Mouse (Mus musculus): ENCODE measurements around the gene Psd4.

GRCm38 (mm10) chr2:24347926-24348325 is 19.5 kb upstream of the Psd4 start:
- no peak for TF ChIP-seq POLR2A (IDR thresholded peaks at IDR 0.05; ENCODE audit: borderline replicate concordance, extremely low read depth, insufficient read depth, insufficient read length, poor library complexity, severe bottlenecking)
- no peak for TF ChIP-seq CTCF (IDR thresholded peaks at IDR 0.05; ENCODE audit: borderline replicate concordance, extremely low read depth, insufficient read depth, insufficient read length)

Data from brain, embryonic 14.5 days (tissue).